Mouse (Mus musculus) thymus, postnatal 10 days (tissue): ENCODE results near the gene Gm28827.
"Not testable (repeated sequence)": the region's sequence is repeated elsewhere in the genome, so short reads cannot be mapped to it uniquely, and the experiment has no call there.

Experiments
- DNase-seq, 2 experiments: peaks; one replicate each; pipeline ENCODE4 v3.0.0; 2021; ENCODE audit warnings: low spot score in 2 of 2

Gm28827 gene

DNA sequence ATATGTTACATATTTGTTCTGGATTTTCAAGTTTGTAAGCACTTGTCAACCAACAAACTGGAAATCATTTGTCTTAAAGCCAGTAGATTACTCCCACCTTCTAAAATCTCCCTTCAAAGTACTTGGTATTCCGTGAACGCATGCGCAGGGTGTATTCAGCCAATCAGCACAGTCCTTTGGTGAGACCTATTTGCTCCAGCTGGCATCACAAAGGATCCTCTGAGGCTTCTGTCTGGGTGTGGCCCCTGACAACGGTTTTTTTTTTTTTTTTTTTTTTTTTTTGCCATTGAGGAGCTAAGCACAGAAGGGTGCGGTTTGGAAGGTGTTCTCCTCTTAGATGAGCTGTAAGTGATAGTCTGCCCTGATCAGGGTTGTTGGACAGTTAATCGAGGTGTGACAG, at the start of gene Gm28827:
Gene Gm28827, plus strand, starts transcription at position 301 of the 400 bp plus-strand sequence.
- DNase-seq: not testable (repeated sequence)
